Mouse (Mus musculus) forebrain, embryonic 16.5 days (tissue): ENCODE measurements at regions not wholly inside any gene's neighbourhood (a gene's known extent, or its start where the extent isn't known, plus 50 kb on each side); places are given as distances from the start of the nearest gene placed in this dataset.

Source experiments
- ATAC-seq: fragments of 200-750 bp; cut with Nextera tagmentation; 2 replicates; pipeline ENCODE4 v1.8.0; 2017; ENCODE audit warnings: mild to moderate bottlenecking, moderate library complexity
- H3K27ac ChIP-seq: fragments of 300-500 bp; sonication (generic); 2 replicates; pipeline ENCODE4 v1.5.1; 2014; ENCODE audit warnings: low read length, control low read depth
- H3K27me3 ChIP-seq: fragments of 300-500 bp; sonication (generic); replicated peaks from 2 replicates; pipeline ENCODE4 v1.6.1; 2014; ENCODE audit warnings: low read length; ENCODE audit not compliant: control insufficient read depth, insufficient read depth
- H3K36me3 ChIP-seq: fragments of 300-500 bp; sonication (generic); 2 replicates; pipeline ENCODE4 v1.6.1; 2014; ENCODE audit not compliant: control insufficient read depth, insufficient read depth
- H3K4me1 ChIP-seq: fragments of 300-500 bp; sonication (generic); replicated peaks from 2 replicates; pipeline ENCODE4 v1.6.1; 2014; ENCODE audit warnings: low read length; ENCODE audit not compliant: control insufficient read depth, insufficient read depth
- H3K4me2 ChIP-seq: fragments of 300-500 bp; sonication (generic); 2 replicates; pipeline ENCODE4 v1.6.1; 2014; ENCODE audit warnings: mild to moderate bottlenecking, low read length, control low read depth
- H3K4me3 ChIP-seq: fragments of 300-500 bp; sonication (generic); replicated peaks from 2 replicates; pipeline ENCODE4 v1.5.1; 2014; ENCODE audit warnings: mild to moderate bottlenecking, low read length, control low read depth
- H3K9ac ChIP-seq: fragments of 300-500 bp; sonication (generic); replicated peaks from 2 replicates; pipeline ENCODE4 v1.6.1; 2014; ENCODE audit warnings: low read depth, low read length, control low read depth
- H3K9me3 ChIP-seq: fragments of 300-500 bp; sonication (generic); 2 replicates; pipeline ENCODE4 v1.6.1; 2016; ENCODE audit warnings: low read length; ENCODE audit not compliant: control insufficient read depth
- WGBS: fragments of 180-500 bp; shearing (Covaris S2); extraction: QIAGEN DNeasy Blood & Tissue Kit; methylation state at CpG from one replicate; pipeline ENCODE4 v1.1.7; 2014; 5-methylcytosine and 5-hydroxymethylcytosine counted together

DNA sequence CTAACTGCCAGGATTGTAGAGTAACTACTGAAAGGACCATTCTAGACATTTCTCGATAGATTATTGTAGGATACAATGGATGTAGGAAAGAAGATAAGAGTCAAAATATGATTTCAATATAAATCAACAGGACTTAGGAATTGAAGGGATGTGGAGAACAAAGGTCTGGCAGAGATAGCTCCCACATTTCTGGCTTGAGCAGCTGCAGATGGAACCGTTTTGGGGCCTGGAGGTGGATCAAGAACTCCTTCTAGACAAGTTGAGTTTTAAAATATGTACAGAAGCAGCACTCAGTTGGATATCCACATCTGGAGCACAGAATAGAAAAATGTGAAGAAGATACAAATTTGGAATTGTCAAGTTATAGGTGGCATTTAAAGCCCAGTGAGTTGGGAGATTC lies 901.9 kb upstream of the Gm7489 start:
- Histone ChIP-seq H3K36me3 (no peaks in the 10 kb centered on the region), H3K4me1 (no peaks in the 10 kb centered on the region), H3K9me3 (no peaks in the 10 kb centered on the region), H3K4me2 (no peak overlapping the region), H3K27me3 (no peaks in the 10 kb centered on the region), H3K4me3 (no peak overlapping the region), H3K27ac (no peak overlapping the region), H3K9ac (no peak overlapping the region)
- ATAC-seq = no peak
- 92% methylated on average over 2 of the region's 2 CpGs for WGBS

DNA sequence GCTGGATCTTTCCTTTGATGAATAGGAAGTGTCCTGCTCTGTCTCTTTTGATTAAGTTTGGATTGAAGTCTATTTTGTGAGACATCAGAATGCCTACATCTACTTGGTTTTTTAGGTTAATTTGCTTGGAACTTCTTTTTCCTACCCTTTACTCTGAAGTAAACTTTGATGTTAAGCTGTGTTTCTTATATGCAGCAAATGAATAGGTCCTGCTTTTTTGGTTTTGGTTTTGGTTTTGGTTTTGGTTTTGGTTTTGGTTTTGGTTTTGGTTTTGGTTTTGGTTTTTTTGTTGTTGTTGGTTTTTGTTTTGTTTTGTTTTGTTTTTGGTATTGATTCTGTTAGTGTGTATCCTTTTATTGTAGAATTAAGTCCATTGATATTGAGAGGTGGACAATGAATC lies 894.1 kb upstream of the Gm7489 start:
- Histone ChIP-seq H3K9ac (no peak overlapping the region), H3K9me3 (no peaks in the 10 kb centered on the region), H3K4me2 (no peak overlapping the region), H3K27me3 (no peaks in the 10 kb centered on the region), H3K27ac (no peak overlapping the region), H3K4me1 (no peaks in the 10 kb centered on the region), H3K36me3 (no peaks in the 10 kb centered on the region), H3K4me3 (no peak overlapping the region)
- ATAC-seq = no peak

DNA sequence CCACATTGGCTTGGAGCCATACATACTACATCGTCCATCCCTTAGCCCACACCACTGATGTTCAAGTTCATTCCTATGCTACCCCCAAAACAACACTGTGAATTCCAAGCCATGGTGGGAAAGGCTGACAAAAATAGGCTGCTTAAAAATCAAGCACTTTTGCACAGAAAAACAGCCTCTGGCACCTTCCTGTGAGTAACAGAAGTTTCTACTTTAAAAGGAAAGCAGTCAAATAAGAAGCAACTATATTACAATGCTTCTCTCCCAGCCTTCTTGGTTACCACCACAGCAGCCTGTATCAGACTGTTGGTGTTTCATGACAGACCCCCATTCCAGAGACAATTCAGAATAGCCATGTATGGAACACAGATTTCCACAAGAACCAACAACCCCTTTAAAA lies 890.4 kb upstream of the Gm7489 start:
- Histone ChIP-seq H3K27me3 (no peaks in the 10 kb centered on the region), H3K27ac (no peak overlapping the region), H3K4me2 (no peak overlapping the region), H3K9me3 (no peaks in the 10 kb centered on the region), H3K4me3 (no peak overlapping the region), H3K4me1 (no peaks in the 10 kb centered on the region), H3K9ac (no peak overlapping the region), H3K36me3 (no peaks in the 10 kb centered on the region)
- ATAC-seq = no peak
- 74% methylated on average over 1 of the region's 1 CpGs for WGBS

DNA sequence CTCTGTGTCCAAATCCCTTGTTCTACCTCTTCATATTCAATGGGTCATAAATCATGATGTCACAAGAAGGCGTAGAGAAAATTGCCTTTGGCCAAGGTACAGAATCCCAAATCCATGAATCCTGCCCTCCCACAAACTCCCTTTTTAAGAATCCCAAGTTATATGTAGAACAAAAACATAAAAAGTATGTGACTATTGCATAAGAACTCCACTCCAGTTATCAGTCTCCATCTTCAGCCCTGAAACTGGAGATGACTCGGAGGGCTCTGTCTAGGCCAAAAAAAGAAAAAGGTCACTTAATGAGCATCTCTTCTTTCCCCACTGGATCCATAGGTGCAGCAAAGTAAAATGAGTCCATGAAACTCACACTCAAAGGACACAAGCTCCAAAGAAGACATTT lies 885.5 kb upstream of the Gm7489 start:
- ATAC-seq = no peak
- Histone ChIP-seq H3K27ac (no peak overlapping the region), H3K4me1 (no peaks in the 10 kb centered on the region), H3K9ac (no peak overlapping the region), H3K9me3 (no peaks in the 10 kb centered on the region), H3K36me3 (no peaks in the 10 kb centered on the region), H3K27me3 (no peaks in the 10 kb centered on the region), H3K4me2 (no peak overlapping the region), H3K4me3 (no peak overlapping the region)
- 94% methylated on average over 2 of the region's 2 CpGs for WGBS

DNA sequence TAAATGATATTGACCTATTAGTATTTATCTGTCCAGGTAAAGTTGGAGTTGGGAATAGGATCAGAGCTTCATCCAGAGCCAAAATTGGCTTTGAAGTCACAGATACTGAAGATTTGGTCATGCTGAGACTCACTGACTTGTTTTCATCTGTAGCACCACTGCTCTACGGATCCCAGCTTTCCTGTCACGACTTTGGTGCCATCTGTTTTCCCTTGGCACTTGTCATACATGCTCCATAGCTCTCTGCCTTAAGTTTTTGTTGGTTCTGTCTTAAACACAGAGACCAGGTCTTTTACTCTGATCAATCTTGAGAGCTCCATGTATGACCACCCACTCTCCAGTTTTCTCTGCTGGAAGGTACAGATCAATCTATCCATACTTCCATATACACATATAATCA lies 884.9 kb upstream of the Gm7489 start:
- Histone ChIP-seq H3K4me3 (no peak overlapping the region), H3K36me3 (no peaks in the 10 kb centered on the region), H3K9me3 (no peaks in the 10 kb centered on the region), H3K4me1 (no peaks in the 10 kb centered on the region), H3K27me3 (no peaks in the 10 kb centered on the region), H3K9ac (no peak overlapping the region), H3K4me2 (no peak overlapping the region), H3K27ac (no peak overlapping the region)
- WGBS = 76% methylated on average over 2 of the region's 2 CpGs
- no peak for ATAC-seq

DNA sequence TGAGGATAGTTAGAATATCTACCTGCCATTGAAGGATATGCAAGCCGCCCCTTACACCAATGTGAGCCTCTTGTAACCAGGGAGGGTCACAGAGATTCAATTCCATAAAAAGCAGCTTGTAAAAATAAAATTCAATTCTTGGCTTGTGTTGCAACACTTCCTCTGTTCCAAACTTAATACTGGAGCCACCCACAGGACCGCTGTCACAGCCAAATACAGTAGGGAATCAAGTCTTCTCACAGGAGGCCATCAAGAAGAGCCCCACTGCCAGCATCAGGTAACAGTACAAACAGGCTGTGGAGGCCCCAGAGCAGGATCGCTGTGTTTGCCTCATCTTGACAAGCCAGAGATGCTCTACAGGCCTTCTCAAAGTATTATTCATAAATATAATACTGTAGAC lies 883.3 kb upstream of the Gm7489 start:
- no peaks in the 10 kb centered on the region for H3K9me3 ChIP-seq
- no peak overlapping the region for H3K4me2 ChIP-seq
- H3K27ac ChIP-seq = no peak overlapping the region
- H3K9ac ChIP-seq = no peak overlapping the region
- H3K27me3 ChIP-seq = no peaks in the 10 kb centered on the region
- WGBS = 81% methylated on average over 3 of the region's 3 CpGs
- no peaks in the 10 kb centered on the region for H3K4me1 ChIP-seq
- no peak overlapping the region for H3K4me3 ChIP-seq
- ATAC-seq = no peak
- no peaks in the 10 kb centered on the region for H3K36me3 ChIP-seq

DNA sequence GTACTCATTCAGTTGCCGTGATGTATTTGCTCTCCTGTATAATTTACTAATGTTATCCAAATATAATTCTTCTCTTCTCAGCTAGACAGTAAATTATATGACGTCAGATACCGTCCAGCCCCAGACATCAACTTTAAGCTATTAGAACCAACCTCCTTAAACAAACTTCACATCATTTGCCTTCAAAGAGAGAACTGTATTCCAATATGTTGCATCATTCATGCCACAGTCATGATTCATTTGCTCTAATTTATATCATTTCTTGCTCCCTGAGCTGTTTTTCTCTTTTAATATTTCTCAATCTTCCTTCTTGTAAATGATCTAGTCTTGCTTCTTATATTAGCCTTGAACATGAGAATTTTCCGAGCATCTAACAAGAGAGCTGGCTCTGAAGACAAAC lies 882.7 kb upstream of the Gm7489 start:
- Histone ChIP-seq H3K4me1 (no peaks in the 10 kb centered on the region), H3K9ac (no peak overlapping the region), H3K27me3 (no peaks in the 10 kb centered on the region), H3K27ac (no peak overlapping the region), H3K36me3 (no peaks in the 10 kb centered on the region), H3K9me3 (no peaks in the 10 kb centered on the region), H3K4me2 (no peak overlapping the region), H3K4me3 (no peak overlapping the region)
- ATAC-seq = no peak
- WGBS = 92% methylated on average over 4 of the region's 4 CpGs

DNA sequence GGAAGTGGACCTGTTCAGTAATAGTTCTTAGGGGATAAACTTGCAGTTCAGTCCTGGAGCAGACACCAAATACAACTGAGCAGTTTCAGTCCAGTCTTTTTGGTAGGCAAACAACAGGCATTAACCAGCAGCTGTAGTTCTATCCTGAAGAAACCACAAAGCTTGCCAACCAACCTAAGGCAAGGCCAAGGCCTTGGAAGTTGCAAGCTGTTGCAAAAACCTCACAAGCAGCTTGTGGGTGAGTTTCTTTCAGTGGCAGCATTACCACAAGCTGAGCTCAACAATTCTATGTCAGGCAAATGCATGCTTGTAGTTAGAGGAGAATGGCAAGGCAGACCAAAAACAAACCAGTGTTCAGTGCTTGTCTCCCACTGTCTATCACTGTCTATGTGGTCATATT lies 880.6 kb upstream of the Gm7489 start:
- Histone ChIP-seq H3K9me3 (no peaks in the 10 kb centered on the region), H3K4me3 (no peak overlapping the region), H3K27ac (no peak overlapping the region), H3K4me1 (no peaks in the 10 kb centered on the region), H3K9ac (no peak overlapping the region), H3K27me3 (no peaks in the 10 kb centered on the region), H3K4me2 (no peak overlapping the region), H3K36me3 (no peaks in the 10 kb centered on the region)
- ATAC-seq = no peak

DNA sequence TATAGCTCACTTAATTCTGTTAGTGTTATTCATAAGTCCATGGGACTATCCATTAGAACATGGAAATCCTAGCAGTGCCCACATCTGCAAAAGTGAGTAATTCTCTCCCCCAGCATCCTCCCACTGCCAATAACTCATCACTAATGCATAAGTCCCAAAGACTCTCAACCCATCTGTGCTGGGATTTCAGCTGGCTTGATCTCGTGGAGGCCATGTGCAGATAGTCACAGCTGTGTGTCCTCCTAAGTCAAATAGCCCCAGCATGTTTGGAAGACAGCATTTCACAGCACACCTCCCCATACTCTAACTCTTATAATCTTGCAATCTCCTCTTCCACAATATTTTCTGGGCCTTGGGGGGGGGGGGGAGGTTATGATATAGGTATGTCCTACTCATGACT lies 877.9 kb upstream of the Gm7489 start:
- no peaks in the 10 kb centered on the region for H3K27me3 ChIP-seq
- WGBS = 67% methylated on average over 1 of the region's 1 CpGs
- H3K4me1 ChIP-seq = no peaks in the 10 kb centered on the region
- H3K9ac ChIP-seq = no peak overlapping the region
- no peak overlapping the region for H3K4me3 ChIP-seq
- H3K27ac ChIP-seq = no peak overlapping the region
- ATAC-seq = no peak
- no peak overlapping the region for H3K4me2 ChIP-seq
- no peaks in the 10 kb centered on the region for H3K9me3 ChIP-seq
- H3K36me3 ChIP-seq = no peaks in the 10 kb centered on the region

DNA sequence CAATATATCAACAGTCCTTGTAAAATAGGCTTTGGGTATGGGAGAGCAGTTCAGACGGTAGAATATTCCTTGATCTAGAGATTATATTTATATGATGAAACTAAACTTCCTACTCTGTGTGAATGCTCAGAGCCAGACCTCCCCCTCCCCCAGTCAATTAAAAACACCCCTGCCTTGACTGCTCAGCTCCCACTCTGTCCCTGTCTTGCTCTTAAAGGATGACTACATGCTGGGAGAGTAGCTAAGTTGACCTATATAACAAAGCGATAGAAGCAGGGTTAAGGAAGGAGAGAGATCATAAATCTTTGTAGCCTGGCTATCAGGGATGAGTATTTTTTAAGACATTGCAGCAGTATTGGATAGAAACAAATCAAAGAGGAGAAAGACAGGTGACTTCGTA lies 875.4 kb upstream of the Gm7489 start:
- no peak overlapping the region for H3K9ac ChIP-seq
- H3K4me2 ChIP-seq = no peak overlapping the region
- H3K4me3 ChIP-seq = no peak overlapping the region
- 88% methylated on average over 3 of the region's 3 CpGs for WGBS
- H3K36me3 ChIP-seq = no peaks in the 10 kb centered on the region
- H3K27ac ChIP-seq = no peak overlapping the region
- no peaks in the 10 kb centered on the region for H3K9me3 ChIP-seq
- no peaks in the 10 kb centered on the region for H3K4me1 ChIP-seq
- no peaks in the 10 kb centered on the region for H3K27me3 ChIP-seq
- no peak for ATAC-seq
